Mouse (Mus musculus): ENCODE data around the gene Col7a1. TPM values are rescaled to one million over a fixed set of nuclear protein-coding genes. Genes with fewer than 3 reads are reported as not detected.

The Col7a1 gene
- polyA plus RNA-seq (2014; fragmentation: Illumina TruSeq; extraction: RNeasy Lipid Tissue Mini Kit (QIAGEN cat#74804); ENCODE audit: low replicate concordance) = not detected

GRCm38 (mm10) chr9:108953081-108953636, at the start of gene Col7a1:
Col7a1 (plus strand) TSS chr9:108953586.

GRCm38 (mm10) chr9:108914491-108914890, 38.9 kb upstream of the Col7a1 start, which contains the start of gene Tmem89:
Tmem89 (plus strand) TSS chr9:108914619.

GRCm38 (mm10) chr9:108936418-108937364, 16.7 kb upstream of the Col7a1 start, which contains the start of gene Uqcrc1:
Uqcrc1 (plus strand) TSS chr9:108936633.

GRCm38 (mm10) chr9:108985710-108986109, 32.3 kb downstream of the Col7a1 start, which contains the start of gene Ucn2:
Ucn2 (plus strand) TSS chr9:108986010.

GRCm38 (mm10) chr9:108991428-108992084, 38.2 kb downstream of the Col7a1 start, which contains the start of gene Pfkfb4:
Pfkfb4 (plus strand) TSS chr9:108991778.

Other genes starting within 250 kb of the Col7a1 start
- 206 TPM for gene Ip6k2, start 169.8 kb upstream of the Col7a1 start, polyA plus RNA-seq (2014; fragmentation: Illumina TruSeq; extraction: RNeasy Lipid Tissue Mini Kit (QIAGEN cat#74804); ENCODE audit: low replicate concordance)
- gene Nckipsd, start 145.2 kb upstream of the Col7a1 start, polyA plus RNA-seq (2014; fragmentation: Illumina TruSeq; extraction: RNeasy Lipid Tissue Mini Kit (QIAGEN cat#74804); ENCODE audit: low replicate concordance) = 0.19 TPM
- gene Celsr3, start 127.3 kb upstream of the Col7a1 start, polyA plus RNA-seq (2014; fragmentation: Illumina TruSeq; extraction: RNeasy Lipid Tissue Mini Kit (QIAGEN cat#74804); ENCODE audit: low replicate concordance) = not detected
- 23.9 TPM for gene Slc26a6, start 100.3 kb upstream of the Col7a1 start, polyA plus RNA-seq (2014; fragmentation: Illumina TruSeq; extraction: RNeasy Lipid Tissue Mini Kit (QIAGEN cat#74804); ENCODE audit: low replicate concordance)
- 0.82 TPM for gene Tmem89, start 39.0 kb upstream of the Col7a1 start, polyA plus RNA-seq (2014; fragmentation: Illumina TruSeq; extraction: RNeasy Lipid Tissue Mini Kit (QIAGEN cat#74804); ENCODE audit: low replicate concordance)
- gene Uqcrc1, start 17.0 kb upstream of the Col7a1 start, polyA plus RNA-seq (2014; fragmentation: Illumina TruSeq; extraction: RNeasy Lipid Tissue Mini Kit (QIAGEN cat#74804); ENCODE audit: low replicate concordance) = 42.5 TPM
- not detected for gene Ucn2, start 32.4 kb downstream of the Col7a1 start, polyA plus RNA-seq (2014; fragmentation: Illumina TruSeq; extraction: RNeasy Lipid Tissue Mini Kit (QIAGEN cat#74804); ENCODE audit: low replicate concordance)
- gene Pfkfb4, start 38.2 kb downstream of the Col7a1 start, polyA plus RNA-seq (2014; fragmentation: Illumina TruSeq; extraction: RNeasy Lipid Tissue Mini Kit (QIAGEN cat#74804); ENCODE audit: low replicate concordance) = 2.8 TPM
- 11.5 TPM for gene Shisa5, start 85.0 kb downstream of the Col7a1 start, polyA plus RNA-seq (2014; fragmentation: Illumina TruSeq; extraction: RNeasy Lipid Tissue Mini Kit (QIAGEN cat#74804); ENCODE audit: low replicate concordance)
- gene Trex1, start 106.1 kb downstream of the Col7a1 start, polyA plus RNA-seq (2014; fragmentation: Illumina TruSeq; extraction: RNeasy Lipid Tissue Mini Kit (QIAGEN cat#74804); ENCODE audit: low replicate concordance) = not detected
- 2.8 TPM for gene Atrip, start 120.5 kb downstream of the Col7a1 start, polyA plus RNA-seq (2014; fragmentation: Illumina TruSeq; extraction: RNeasy Lipid Tissue Mini Kit (QIAGEN cat#74804); ENCODE audit: low replicate concordance)
- 1.1 TPM for gene Ccdc51, start 128.9 kb downstream of the Col7a1 start, polyA plus RNA-seq (2014; fragmentation: Illumina TruSeq; extraction: RNeasy Lipid Tissue Mini Kit (QIAGEN cat#74804); ENCODE audit: low replicate concordance)
- gene Tma7, start 129.0 kb downstream of the Col7a1 start, polyA plus RNA-seq (2014; fragmentation: Illumina TruSeq; extraction: RNeasy Lipid Tissue Mini Kit (QIAGEN cat#74804); ENCODE audit: low replicate concordance) = 1,283 TPM
- gene Plxnb1, start 141.8 kb downstream of the Col7a1 start, polyA plus RNA-seq (2014; fragmentation: Illumina TruSeq; extraction: RNeasy Lipid Tissue Mini Kit (QIAGEN cat#74804); ENCODE audit: low replicate concordance) = 0.07 TPM
- not detected for gene Fbxw21, start 208.5 kb downstream of the Col7a1 start, polyA plus RNA-seq (2014; fragmentation: Illumina TruSeq; extraction: RNeasy Lipid Tissue Mini Kit (QIAGEN cat#74804); ENCODE audit: low replicate concordance)
- gene Fbxw13, start 242.4 kb downstream of the Col7a1 start, polyA plus RNA-seq (2014; fragmentation: Illumina TruSeq; extraction: RNeasy Lipid Tissue Mini Kit (QIAGEN cat#74804); ENCODE audit: low replicate concordance) = not detected